In the genomic region with DNA sequence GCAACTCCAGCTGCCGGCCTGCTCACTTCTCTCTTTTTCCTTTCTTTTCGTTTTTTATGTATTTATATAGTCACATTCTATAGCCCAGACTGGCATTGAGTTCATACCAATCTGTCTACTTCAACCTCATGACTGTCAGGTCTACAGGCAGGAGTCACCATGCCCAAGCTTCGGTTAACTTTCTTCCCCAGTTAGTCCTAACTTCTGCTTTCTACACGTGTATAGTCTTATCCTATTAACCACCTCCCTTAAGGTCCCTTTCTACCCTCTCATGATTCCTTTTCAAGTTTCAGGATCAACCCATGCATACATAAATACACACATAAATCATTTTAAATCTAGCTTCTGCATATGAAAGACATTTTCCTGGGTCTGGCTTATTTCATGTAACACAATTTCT, we compare ENCODE assay signal across 24 mouse cellular contexts. TPM values are rescaled to one million over a fixed set of nuclear protein-coding genes. Genes with fewer than 3 reads are reported as not detected.
DNase-seq lines count a peak whose midpoint lies in the region; ATAC-seq and TF ChIP-seq lines count a peak whose summit lies in the region.
"Had no signal": no experiment of that assay in that cellular context is flagged by ENCODE, and none has a peak within 500 bp of the region (broad histone marks: within the 10 kb centered on the region; RNA-seq: fewer than 3 reads in every experiment).

No protein-coding gene starts in this region.

- H3K79me2 ChIP-seq in MEL (ENCODE audit: control insufficient read depth, insufficient read depth, low read length, poor library complexity), result no peaks in the 10 kb centered on the region

- no peak for TF ChIP-seq RAD21 in MEL (IDR thresholded peaks at IDR 0.05; ENCODE audit: low read depth, low read length)

- DNase-seq in heart, adult 11 months, result peak; percentile 19
- DNase-seq in A20 (ENCODE audit: low read depth, low spot score), result peak; percentile 49
- DNase-seq in MEL (ENCODE audit: low read depth, low spot score), result peak; percentile 72
- peak; percentile 23 for DNase-seq in splenic B cell, adult 2 months (ENCODE audit: low read depth, low spot score)
- DNase-seq in forebrain, postnatal 0 days, result no peak
- DNase-seq: adrenal gland, adult 2 months; adrenal gland, adult 8-10 months; adrenal gland, postnatal 10 days; adrenal gland, postnatal 14 days; adrenal gland, postnatal 25 days; adrenal gland, postnatal 36 days; B cell, adult 2 months; cerebellum, adult 11 months; cerebellum, adult 11-12 months; cerebellum, adult 18-20 months; cerebellum, adult 2 months had no signal

- no peak for TF ChIP-seq CTCF in MEL (IDR thresholded peaks at IDR 0.05 in 2 of 3, conservative IDR thresholded peaks at IDR 0.05 in 1 of 3; ENCODE audit: control insufficient read depth in 1 of 3, insufficient read depth in 1 of 3, low read depth in 2 of 3, low read length in 3 of 3, poor library complexity in 1 of 3, severe bottlenecking in 1 of 3)
- no peak for TF ChIP-seq CTCF in forebrain, postnatal 0 days (IDR thresholded peaks at IDR 0.05; ENCODE audit: low read depth)

- TF ChIP-seq EP300 in MEL (IDR thresholded peaks at IDR 0.05; ENCODE audit: low read depth in 1 of 2, low read length in 2 of 2), result no peak; a peak in 1 of 4 replicates

- no peaks in the 10 kb centered on the region for H3K4me1 ChIP-seq in heart, embryonic 11.5 days (ENCODE audit: control insufficient read depth, insufficient read depth, low read length)
- peaks cover 4 to 9% of the 10 kb centered on the region in 2 experiments; a peak in 2 of 4 replicates for H3K4me1 ChIP-seq in MEL (ENCODE audit: control insufficient read depth in 1 of 2, insufficient read depth in 2 of 2, low read length in 2 of 2)
- no peaks in the 10 kb centered on the region for H3K4me1 ChIP-seq in liver, embryonic 12.5 days
- H3K4me1 ChIP-seq in forebrain, postnatal 0 days (ENCODE audit: insufficient read depth), result no peaks in the 10 kb centered on the region

- H3K9ac ChIP-seq in heart, embryonic 11.5 days (ENCODE audit: low read depth, low read length), result no peak overlapping the region
- no peak overlapping the region for H3K9ac ChIP-seq in MEL (ENCODE audit: control insufficient read depth, low read depth, low read length, poor library complexity, severe bottlenecking)
- no peak overlapping the region for H3K9ac ChIP-seq in liver, embryonic 12.5 days
- no peak overlapping the region for H3K9ac ChIP-seq in forebrain, postnatal 0 days

- no peak overlapping the region for H3K27ac ChIP-seq in heart, embryonic 11.5 days (ENCODE audit: low read depth, low read length)
- H3K27ac ChIP-seq in MEL (ENCODE audit: control insufficient read depth, low read depth, low read length), result peak overlapping the region; percentile 12; the same call in 1 of the 2 replicates
- H3K27ac ChIP-seq in liver, embryonic 12.5 days, result no peak overlapping the region
- H3K27ac ChIP-seq in forebrain, postnatal 0 days (ENCODE audit: low read depth, low read length), result no peak overlapping the region

- WGBS in heart, embryonic 11.5 days (ENCODE audit: insufficient replicate concordance), result 77% methylated on average over 4 of the region's 4 CpGs
- WGBS in liver, embryonic 12.5 days (ENCODE audit: insufficient replicate concordance), result 50% methylated on average over 4 of the region's 4 CpGs
- WGBS in forebrain, postnatal 0 days, result 87% methylated on average over 4 of the region's 4 CpGs

- H3K9me3 ChIP-seq in heart, embryonic 11.5 days (replicated peaks; ENCODE audit: control insufficient read depth, low read length), result no peaks in the 10 kb centered on the region
- no peaks in the 10 kb centered on the region for H3K9me3 ChIP-seq in MEL (replicated peaks; ENCODE audit: insufficient read depth, low read length)
- no peaks in the 10 kb centered on the region for H3K9me3 ChIP-seq in liver, embryonic 12.5 days (replicated peaks)
- H3K9me3 ChIP-seq in forebrain, postnatal 0 days (ENCODE audit: low read length), result no peaks in the 10 kb centered on the region
- H3K9me3 ChIP-seq: G1E had no signal

- no peak overlapping the region for H3K4me3 ChIP-seq in heart, embryonic 11.5 days (ENCODE audit: low read depth, low read length)
- no peak overlapping the region for H3K4me3 ChIP-seq in MEL (ENCODE audit: control insufficient read depth in 1 of 2, insufficient read depth in 1 of 2, low read depth in 2 of 2, low read length in 2 of 2)
- H3K4me3 ChIP-seq in liver, embryonic 12.5 days, result no peak overlapping the region
- no peak overlapping the region for H3K4me3 ChIP-seq in forebrain, postnatal 0 days (ENCODE audit: low read depth, low read length)

- ATAC-seq in heart, embryonic 11.5 days (replicated peaks; ENCODE audit: insufficient number of reproducible peaks, low FRiP score, low TSS enrichment), result no peak
- ATAC-seq in erythroblast, adult 5-6 weeks (replicated peaks; ENCODE audit: low FRiP score, poor library complexity, severe bottlenecking), result no peak
- no peak for ATAC-seq in liver, embryonic 12.5 days
- ATAC-seq in forebrain, postnatal 0 days, result no peak
- ATAC-seq: activated CD4-positive, CD25-positive, alpha-beta regulatory T cell, adult 4 months; CD4-positive, CD25-positive, alpha-beta regulatory T cell, adult 4 months; Patski had no signal

- H3K27me3 ChIP-seq in heart, embryonic 11.5 days (ENCODE audit: control insufficient read depth, insufficient read depth, low read length), result no peaks in the 10 kb centered on the region
- no peaks in the 10 kb centered on the region for H3K27me3 ChIP-seq in MEL (ENCODE audit: control insufficient read depth in 1 of 2, insufficient read depth in 2 of 2, low read length in 2 of 2)
- H3K27me3 ChIP-seq in splenic B cell, adult 2 months (ENCODE audit: control insufficient read depth, insufficient read depth, low read length, poor library complexity, severe bottlenecking), result no peaks in the 10 kb centered on the region
- no peaks in the 10 kb centered on the region for H3K27me3 ChIP-seq in liver, embryonic 12.5 days (replicated peaks)
- H3K27me3 ChIP-seq in forebrain, postnatal 0 days (ENCODE audit: insufficient read depth, low read length), result no peaks in the 10 kb centered on the region
- H3K27me3 ChIP-seq: CH12.LX, Patski had no signal

- no peaks in the 10 kb centered on the region for H3K36me3 ChIP-seq in heart, embryonic 11.5 days (ENCODE audit: control insufficient read depth, insufficient read depth, low read length)
- H3K36me3 ChIP-seq in MEL (ENCODE audit: control insufficient read depth in 1 of 2, insufficient read depth in 2 of 2, low read length in 2 of 2), result peaks cover 0 to 11% of the 10 kb centered on the region in 2 experiments; a peak in 2 of 4 replicates
- H3K36me3 ChIP-seq in splenic B cell, adult 2 months (ENCODE audit: control insufficient read depth, insufficient read depth, low read length, poor library complexity, severe bottlenecking), result no peaks in the 10 kb centered on the region
- H3K36me3 ChIP-seq in liver, embryonic 12.5 days, result no peaks in the 10 kb centered on the region
- H3K36me3 ChIP-seq in forebrain, postnatal 0 days (ENCODE audit: insufficient read depth), result no peaks in the 10 kb centered on the region
- H3K36me3 ChIP-seq: G1E had no signal

- H3K4me2 ChIP-seq in heart, embryonic 11.5 days, result no peak overlapping the region
- H3K4me2 ChIP-seq in liver, embryonic 12.5 days, result no peak overlapping the region
- H3K4me2 ChIP-seq in forebrain, postnatal 0 days (ENCODE audit: low read depth), result no peak overlapping the region

- no peak for TF ChIP-seq POLR2A in MEL (IDR thresholded peaks at IDR 0.05; ENCODE audit: control insufficient read depth in 1 of 2, insufficient read depth in 1 of 2, low read depth in 1 of 2, low read length in 2 of 2, poor library complexity in 1 of 2)

TF ChIP-seq in MEL, 35 proteins besides CTCF, POLR2A, EP300 and RAD21 (continues in another document):
- TF ChIP-seq NRF1 (IDR thresholded peaks at IDR 0.05; ENCODE audit: insufficient read depth, low read depth, low read length, poor library complexity, severe bottlenecking), result no peak
- no peak for TF ChIP-seq ZC3H11A (IDR thresholded peaks at IDR 0.05; ENCODE audit: low read depth, low read length)
- TF ChIP-seq MYC (IDR thresholded peaks at IDR 0.05; ENCODE audit: low read depth, low read length), result 0 out of 2 replicates have a peak, but pooled peaks have one; percentile 58
- TF ChIP-seq GABPA (IDR thresholded peaks at IDR 0.05; ENCODE audit: low read depth, low read length), result no peak
- no peak for TF ChIP-seq ETS1 (IDR thresholded peaks at IDR 0.05; ENCODE audit: low read depth, low read length)
- TF ChIP-seq USF2 (IDR thresholded peaks at IDR 0.05; ENCODE audit: borderline replicate concordance in 1 of 2, insufficient read depth in 1 of 2, low read depth in 1 of 2, low read length in 2 of 2), result no peak
- TF ChIP-seq KAT2A (conservative IDR thresholded peaks at IDR 0.05; ENCODE audit: low read depth, low read length), result no peak
- no peak for TF ChIP-seq RCOR1 (IDR thresholded peaks at IDR 0.05; ENCODE audit: low read depth, low read length)
- TF ChIP-seq CHD1 (IDR thresholded peaks at IDR 0.05; ENCODE audit: low read depth, low read length), result no peak
- TF ChIP-seq NELFE (IDR thresholded peaks at IDR 0.05; ENCODE audit: low read depth, low read length), result no peak
- no peak for TF ChIP-seq POLR2AphosphoS2 (IDR thresholded peaks at IDR 0.05; ENCODE audit: low read length)
- no peak for TF ChIP-seq HCFC1 (IDR thresholded peaks at IDR 0.05; ENCODE audit: low read depth, low read length)
- no peak for TF ChIP-seq CHD2 (IDR thresholded peaks at IDR 0.05; ENCODE audit: low read length)
- TF ChIP-seq TCF12 (IDR thresholded peaks at IDR 0.05; ENCODE audit: low read depth, low read length), result no peak
- TF ChIP-seq JUND (IDR thresholded peaks at IDR 0.05; ENCODE audit: low read depth, low read length), result no peak
- no peak for TF ChIP-seq SMC3 (IDR thresholded peaks at IDR 0.05; ENCODE audit: low read depth, low read length)
- TF ChIP-seq ELF1 (IDR thresholded peaks at IDR 0.05; ENCODE audit: low read depth, low read length), result no peak
- TF ChIP-seq MYB (IDR thresholded peaks at IDR 0.05; ENCODE audit: low read depth, low read length), result no peak
- no peak for TF ChIP-seq MAFK (IDR thresholded peaks at IDR 0.05; ENCODE audit: borderline replicate concordance, low read depth, low read length)

RNA-seq across cellular contexts. Expression of a gene that starts 46.9 kb away (rescaled TPM):
- 17.9 and 18.9 TPM in 2 replicates for polyA plus RNA-seq in heart, embryonic 11.5 days (2014; fragmentation: Nextera tagmentation; extraction: Ambion mirVana)
- 11.1 and 11.4 TPM in 2 replicates for total RNA-seq in MEL (2012; rRNA removed)
- 10 to 100 TPM in 1 of 2 experiments, not detected in 1; 19.2 TPM for polyA plus RNA-seq in MEL (2012; ENCODE audit: insufficient read depth in 1 of 2, insufficient read length in 2 of 2, low read depth in 1 of 2, low replicate concordance in 2 of 2, missing spikeins in 1 of 2)
- 17.5 and 29.7 TPM in 2 replicates for total RNA-seq in erythroblast, adult 5-6 weeks (2015; ENCODE audit: low replicate concordance)
- total RNA-seq in erythroblast, adult 5-6 weeks (2017; ENCODE audit: low replicate concordance), result 22.0 and 23.4 TPM in 2 replicates
- 8.8 and 9.3 TPM in 2 replicates for polyA plus RNA-seq in liver, embryonic 12.5 days (2016; fragmentation: Nextera tagmentation; extraction: Ambion mirVana)
- 55.9 and 70.5 TPM in 2 replicates for total RNA-seq in forebrain, postnatal 0 days (2014; rRNA removed)
- polyA plus RNA-seq in forebrain, postnatal 0 days (2015; fragmentation: Nextera tagmentation; extraction: Ambion mirVana), result 10.9 and 13.0 TPM in 2 replicates
